28 mouse cellular contexts compared by ENCODE assay signal in genomic region chr16:11313512-11313911, GRCm38 (mm10). TPM values are rescaled to one million over a fixed set of nuclear protein-coding genes. Genes with fewer than 3 reads are reported as not detected.
DNase-seq lines count a peak whose midpoint lies in the region; TF ChIP-seq lines count a peak whose summit lies in the region.
"Had no signal": no experiment of that assay in that cellular context is flagged by ENCODE, and none has a peak within 500 bp of the region (broad histone marks: within the 10 kb centered on the region; RNA-seq: fewer than 3 reads in every experiment).

TSS of gene Tnfrsf17 (plus strand) at chr16:11313812.

- no peaks in the 10 kb centered on the region; the same call in 1 of the 2 replicates for H3K4me1 ChIP-seq in small intestine, adult 2 months (ENCODE audit: control insufficient read depth, insufficient read depth, insufficient read length, low read length)
- H3K4me1 ChIP-seq: forebrain, embryonic 12.5 days had no signal

- 70% methylated on average over 7 of the region's 7 CpGs for WGBS in small intestine, adult 2 months

- H3K27me3 ChIP-seq in small intestine, adult 2 months (ENCODE audit: control insufficient read depth, insufficient read depth, low read length): no peaks in the 10 kb centered on the region
- H3K27me3 ChIP-seq: embryonic facial prominence, embryonic 12.5 days; forebrain, embryonic 12.5 days had no signal

- H3K27ac ChIP-seq in layer of hippocampus, adult 2 months: peak within 1 kb of the TSS; percentile 47; the same call in 1 of the 2 replicates
- no peak within 1 kb of the TSS for H3K27ac ChIP-seq in small intestine, adult 2 months (ENCODE audit: insufficient read depth, low read depth, low read length)
- H3K27ac ChIP-seq: embryonic facial prominence, embryonic 10.5 days; embryonic facial prominence, embryonic 12.5 days; forebrain, embryonic 10.5 days; forebrain, embryonic 12.5 days had no signal

- H3K4me3 ChIP-seq in layer of hippocampus, adult 2 months: 0 out of 2 replicates have a peak within 1 kb of the TSS, but pooled peaks have one; percentile 18
- H3K4me3 ChIP-seq in small intestine, adult 2 months (ENCODE audit: low read depth, low read length): peak within 1 kb of the TSS; percentile 38; the same call in 1 of the 2 replicates
- H3K4me3 ChIP-seq: embryonic facial prominence, embryonic 10.5 days; embryonic facial prominence, embryonic 12.5 days; erythroblast, embryonic 14.5 days; forebrain, embryonic 10.5 days; forebrain, embryonic 12.5 days had no signal

- peak; percentile 86 for DNase-seq in heart, adult 11 months
- DNase-seq in heart, postnatal 36 days: no peak
- no peak for DNase-seq in layer of hippocampus, adult 2 months (ENCODE audit: low spot score in 2 of 2)
- DNase-seq in layer of hippocampus, postnatal 25 days (ENCODE audit: extremely low spot score in 1 of 2, low spot score in 1 of 2): no peak
- DNase-seq in thymus, postnatal 4 days: no peak
- DNase-seq: adrenal gland, adult 2 months; adrenal gland, postnatal 10 days; adrenal gland, postnatal 25 days; B cell, adult 2 months; cerebellum, adult 11 months; cerebellum, adult 18-20 months; cerebellum, adult 8-10 months; cerebellum, adult 9-11 months; cerebellum, postnatal 14 days; cerebellum, postnatal 36 days had no signal

- H3K36me3 ChIP-seq in small intestine, adult 2 months (ENCODE audit: control insufficient read depth, insufficient read depth, low read length): no peaks in the 10 kb centered on the region
- H3K36me3 ChIP-seq: embryonic facial prominence, embryonic 10.5 days; embryonic facial prominence, embryonic 12.5 days; forebrain, embryonic 10.5 days; forebrain, embryonic 12.5 days had no signal

- TF ChIP-seq CTCF in layer of hippocampus, adult 2 months (conservative IDR thresholded peaks at IDR 0.05): no peak
- no peak for TF ChIP-seq CTCF in small intestine, adult 2 months (IDR thresholded peaks at IDR 0.05; ENCODE audit: extremely low read depth, insufficient read length, insufficient replicate concordance, low read depth, low read length)

- intact Hi-C loops in heart, postnatal 36 days (cut with DNase I): no loop called here

- TF ChIP-seq POLR2A in small intestine, adult 2 months (IDR thresholded peaks at IDR 0.05; ENCODE audit: low read depth, low read length): no peak

RNA-seq across cellular contexts. Expression of gene Tnfrsf17, which starts in this region (rescaled TPM):
- total RNA-seq in heart, postnatal 36 days (2021): not detected
- total RNA-seq in layer of hippocampus, adult 2 months (2021): not detected
- not detected for total RNA-seq in layer of hippocampus, postnatal 25 days (2021)
- polyA plus RNA-seq in small intestine, adult 2 months (2012; rRNA removed): 4.7 and 12.2 TPM in 2 replicates
- total RNA-seq: adrenal gland, adult 2 months; adrenal gland, postnatal 10 days; adrenal gland, postnatal 25 days; adrenal gland, postnatal 4 days; common myeloid progenitor, adult 5-6 weeks; MEL had no signal
- polyA plus RNA-seq: adrenal gland, adult 2 months; CD4-positive, CD25-positive, alpha-beta regulatory T cell, adult 4 months; embryonic facial prominence, embryonic 10.5 days; embryonic facial prominence, embryonic 12.5 days; embryonic facial prominence, embryonic 14.5 days; erythroblast, embryonic 14.5 days; forebrain, embryonic 10.5 days; forebrain, embryonic 12.5 days; forebrain, embryonic 14.5 days; forebrain, embryonic 16.5 days had no signal
